Mouse (Mus musculus): Measurements from ENCODE around the gene Fgf2. TPM values are rescaled to one million over a fixed set of nuclear protein-coding genes. Genes with fewer than 3 reads are reported as not detected.

Gene Fgf2
- polyA plus RNA-seq (2015; fragmentation: Nextera tagmentation; extraction: Ambion mirVana): 0.22 and 1.1 TPM in 2 replicates

DNA sequence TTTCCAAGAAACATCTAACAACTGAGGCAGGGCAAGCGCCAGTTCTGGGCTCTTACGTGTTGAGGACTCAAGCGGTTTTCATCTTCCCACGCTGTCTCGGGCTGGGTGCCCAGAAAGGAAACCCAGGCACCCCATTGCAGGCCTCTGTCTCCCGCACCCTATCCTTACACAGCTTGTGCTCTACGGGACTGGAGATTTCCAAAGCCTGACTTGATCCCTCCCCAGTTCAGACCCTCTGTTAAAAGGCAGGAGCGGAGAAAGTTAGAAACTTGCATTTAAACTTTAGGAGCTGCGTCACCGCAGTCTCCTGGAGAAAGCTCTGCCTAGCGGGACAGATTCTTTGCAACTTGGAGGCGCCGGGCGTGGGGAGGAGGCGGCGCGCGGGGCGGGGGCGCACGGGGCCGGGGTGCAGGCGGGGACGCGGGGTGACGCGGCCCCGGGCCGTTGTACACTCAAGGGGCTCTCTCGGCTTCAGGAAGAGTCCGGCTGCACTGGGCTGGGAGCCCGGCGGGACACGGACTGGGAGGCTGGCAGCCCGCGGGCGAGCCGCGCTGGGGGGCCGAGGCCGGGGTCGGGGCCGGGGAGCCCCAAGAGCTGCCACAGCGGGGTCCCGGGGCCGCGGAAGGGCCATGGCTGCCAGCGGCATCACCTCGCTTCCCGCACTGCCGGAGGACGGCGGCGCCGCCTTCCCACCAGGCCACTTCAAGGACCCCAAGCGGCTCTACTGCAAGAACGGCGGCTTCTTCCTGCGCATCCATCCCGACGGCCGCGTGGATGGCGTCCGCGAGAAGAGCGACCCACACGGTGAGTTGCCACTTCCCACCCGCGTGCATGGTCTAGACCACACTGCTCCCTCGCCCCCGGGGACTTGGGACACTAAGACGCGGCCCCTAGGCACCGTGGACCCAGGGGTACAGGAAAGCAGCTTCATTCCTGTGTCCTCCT, at the start of gene Fgf2:
Gene Fgf2, plus strand, starts transcription at position 126 of the 945 bp plus-strand sequence.
- DNase-seq (ENCODE audit: low spot score): peak; percentile 15

DNA sequence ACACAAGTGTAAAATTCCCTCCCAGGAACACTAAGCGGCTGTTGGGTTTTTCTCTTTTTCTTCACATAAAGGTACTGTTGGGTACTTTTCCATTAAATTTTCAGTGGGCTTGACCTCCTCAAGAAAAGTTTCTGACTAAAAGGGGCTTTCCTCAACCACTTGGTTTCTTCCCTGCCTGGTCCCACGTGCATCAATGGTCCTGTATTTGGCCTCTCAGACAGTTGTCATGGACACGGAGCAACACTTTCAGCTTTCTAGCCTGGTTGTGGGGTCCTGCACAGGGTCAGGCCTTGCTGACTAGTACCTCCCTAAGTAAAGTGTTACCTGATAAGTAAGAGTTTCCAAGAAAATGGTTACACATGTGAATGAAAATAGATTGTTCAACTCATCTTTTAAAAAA, 48.7 kb upstream of the Fgf2 start:
- DNase-seq (ENCODE audit: low spot score): no peak

DNA sequence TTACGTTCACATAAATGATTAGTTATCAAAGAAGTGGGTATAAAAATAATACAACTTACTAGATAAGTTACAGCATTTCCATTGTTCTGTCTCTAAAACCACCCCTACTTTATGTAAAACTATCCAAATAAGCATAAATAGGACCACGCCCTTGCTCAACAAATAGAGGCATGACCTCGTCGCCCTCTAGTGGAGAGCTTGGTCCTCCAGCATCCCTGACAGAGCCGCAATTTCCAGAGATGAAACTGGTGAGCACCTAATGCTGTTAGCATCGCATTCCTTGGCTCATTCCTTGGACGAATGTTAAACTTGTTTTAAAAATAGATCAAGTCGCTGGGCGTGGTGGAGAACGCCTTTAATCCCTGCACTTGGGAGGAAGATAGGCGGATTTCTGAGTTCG, 45.5 kb upstream of the Fgf2 start:
- peak; percentile 64 for DNase-seq (ENCODE audit: low spot score)

DNA sequence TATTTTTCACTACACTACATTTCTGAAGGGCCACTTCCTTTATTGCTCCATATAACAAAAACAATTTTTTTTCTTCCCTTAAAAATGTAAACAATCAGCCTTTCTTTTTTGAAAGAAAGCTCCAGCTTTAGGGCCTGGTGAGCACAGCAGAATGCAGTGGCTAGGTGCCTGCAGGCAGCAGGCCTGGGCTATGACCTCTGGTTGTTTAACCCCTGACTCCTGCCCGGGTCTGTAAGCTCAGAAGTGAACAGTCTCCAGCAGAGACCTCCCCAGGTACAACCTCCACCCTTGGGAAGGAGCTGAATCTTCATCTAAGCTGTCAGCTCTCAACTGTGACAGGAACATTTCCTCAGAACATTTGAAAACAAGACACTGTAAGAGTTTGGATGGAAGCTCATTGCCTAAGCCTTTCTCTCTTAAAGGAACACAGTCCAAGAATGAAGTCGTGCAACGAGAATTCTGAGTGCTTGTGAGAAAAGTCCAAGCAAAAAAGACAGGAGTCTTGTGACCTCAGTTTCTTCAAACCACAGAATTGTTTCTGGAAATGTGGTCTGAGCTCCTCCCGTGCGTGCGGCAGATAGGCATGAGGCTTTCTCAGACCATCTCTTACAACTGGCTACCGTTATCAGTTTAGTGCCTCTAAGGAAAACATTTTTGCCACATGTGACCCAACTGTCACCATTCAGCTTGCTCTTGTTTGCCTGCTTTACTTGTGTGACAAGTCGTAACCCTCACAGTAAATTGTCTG, 44.6 kb upstream of the Fgf2 start:
- no peak for DNase-seq (ENCODE audit: low spot score)

DNA sequence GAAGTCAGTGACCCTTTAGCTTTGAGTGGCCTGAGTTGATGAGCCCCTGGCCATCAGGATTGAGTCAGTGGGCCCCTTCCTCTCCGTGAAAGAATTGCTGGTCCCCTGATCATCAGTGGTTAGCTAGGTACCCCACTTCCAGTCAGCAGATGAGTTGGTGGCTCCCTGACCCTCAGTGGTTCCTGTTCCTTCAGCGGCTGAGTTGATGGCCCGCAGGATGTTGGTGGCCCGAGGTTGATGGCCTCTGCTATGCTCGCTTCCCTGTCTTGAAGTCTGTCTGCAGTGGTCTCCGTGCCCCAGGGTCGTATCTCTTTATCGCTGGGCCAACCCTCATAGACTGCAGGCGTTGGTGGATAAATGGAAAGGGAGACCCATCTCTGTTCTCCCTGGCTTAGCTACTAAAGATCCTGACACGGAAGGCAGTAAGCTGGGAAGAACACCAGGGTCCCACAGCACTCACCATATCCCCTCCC, 36.2 kb upstream of the Fgf2 start:
- no peak for DNase-seq (ENCODE audit: low spot score)

DNA sequence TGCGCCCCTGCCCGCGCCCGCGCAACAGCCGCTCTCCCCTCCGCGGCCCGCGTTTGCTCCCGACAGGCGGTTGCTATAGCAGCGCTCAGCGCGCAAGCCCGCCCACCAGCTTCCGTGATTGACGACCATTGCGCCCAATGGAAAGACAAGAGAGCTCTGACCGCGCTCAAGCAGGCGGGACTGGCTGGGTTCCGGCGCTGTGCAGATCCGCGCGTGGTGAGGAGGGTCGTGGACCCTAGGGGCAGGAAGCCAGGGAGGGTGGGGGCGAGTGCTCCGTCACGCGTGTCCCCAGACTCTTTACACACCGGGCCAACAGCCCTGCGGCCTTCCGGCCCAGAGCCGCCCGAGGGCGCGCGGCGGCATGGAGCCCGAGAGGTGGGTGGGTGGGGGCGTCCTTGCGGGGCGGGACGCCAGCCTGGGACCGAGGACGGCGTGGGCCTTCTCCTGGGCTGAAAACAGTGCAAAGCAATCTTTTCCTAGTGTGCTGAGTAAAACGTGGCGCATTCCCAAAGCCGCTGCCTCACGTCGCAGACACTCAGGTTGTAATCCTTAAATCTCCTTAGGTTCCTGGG, 35.7 kb upstream of the Fgf2 start, which contains the start of the genes Bbs12 and Cetn4:
Gene Bbs12, plus strand, starts transcription at position 185 of the 572 bp plus-strand sequence.
Gene Cetn4, minus strand, starts transcription at position 339 of the 572 bp plus-strand sequence.
- DNase-seq (ENCODE audit: low spot score): peak; percentile 96

DNA sequence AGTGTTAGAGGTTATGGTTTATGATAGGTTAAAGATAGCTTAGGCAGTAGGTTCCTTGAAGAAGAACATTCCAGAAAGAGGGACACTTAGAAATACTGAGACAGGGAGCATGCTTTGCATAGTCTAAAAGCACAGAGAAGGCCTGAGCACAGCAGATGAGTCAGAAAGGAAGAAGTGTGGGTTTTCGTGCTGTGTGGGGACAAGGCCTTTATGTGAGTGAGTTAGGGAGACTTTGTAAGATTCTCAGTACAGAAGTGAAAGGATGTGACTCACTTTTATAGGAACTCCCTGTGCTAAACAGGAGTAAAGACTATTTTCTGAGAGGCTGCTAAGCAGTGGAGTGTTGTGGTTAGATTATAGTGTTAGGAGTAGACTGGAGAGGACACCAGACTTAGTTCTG, 34.8 kb upstream of the Fgf2 start:
- peak; percentile 16 for DNase-seq (ENCODE audit: low spot score)

DNA sequence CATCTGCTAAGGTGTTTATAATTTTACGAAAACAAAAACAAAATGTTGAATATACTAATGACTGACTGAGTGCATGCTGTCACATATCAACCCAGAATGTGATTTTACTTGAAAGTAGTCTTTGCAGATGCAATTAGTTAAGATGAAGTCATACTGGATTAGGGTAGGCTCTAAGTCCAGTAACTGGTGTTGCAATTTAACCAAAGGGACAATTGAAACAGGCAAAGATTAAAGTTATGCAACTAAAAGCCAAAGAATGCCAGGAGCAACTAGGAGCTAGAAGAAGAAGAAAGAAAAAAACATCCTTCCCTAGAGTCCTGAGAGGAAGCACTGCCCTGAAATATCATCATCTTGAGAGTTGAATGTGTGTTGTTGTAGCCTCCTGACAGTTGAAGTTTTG, 31.9 kb upstream of the Fgf2 start:
- no peak for DNase-seq (ENCODE audit: low spot score)

DNA sequence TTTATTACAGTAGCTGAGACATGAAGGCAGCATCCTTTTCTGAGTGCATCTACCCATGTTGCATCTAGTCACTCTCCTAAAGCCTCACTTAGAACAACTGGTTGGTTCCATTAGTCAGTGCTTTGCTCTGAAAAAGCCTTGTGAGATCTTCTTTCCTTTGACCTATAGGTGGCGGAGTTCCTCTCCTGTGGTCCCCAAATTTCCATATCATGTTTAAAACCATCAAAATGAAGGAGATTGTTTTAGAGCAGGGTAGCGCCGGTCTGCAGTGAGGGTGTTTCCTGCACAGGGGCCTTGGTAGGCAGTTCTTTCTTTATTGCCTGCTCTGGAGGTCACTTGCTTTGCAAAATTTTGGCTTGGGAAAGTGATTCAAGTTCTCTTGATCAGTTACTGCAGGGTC, 23.8 kb upstream of the Fgf2 start:
- DNase-seq (ENCODE audit: low spot score): peak; percentile 29

DNA sequence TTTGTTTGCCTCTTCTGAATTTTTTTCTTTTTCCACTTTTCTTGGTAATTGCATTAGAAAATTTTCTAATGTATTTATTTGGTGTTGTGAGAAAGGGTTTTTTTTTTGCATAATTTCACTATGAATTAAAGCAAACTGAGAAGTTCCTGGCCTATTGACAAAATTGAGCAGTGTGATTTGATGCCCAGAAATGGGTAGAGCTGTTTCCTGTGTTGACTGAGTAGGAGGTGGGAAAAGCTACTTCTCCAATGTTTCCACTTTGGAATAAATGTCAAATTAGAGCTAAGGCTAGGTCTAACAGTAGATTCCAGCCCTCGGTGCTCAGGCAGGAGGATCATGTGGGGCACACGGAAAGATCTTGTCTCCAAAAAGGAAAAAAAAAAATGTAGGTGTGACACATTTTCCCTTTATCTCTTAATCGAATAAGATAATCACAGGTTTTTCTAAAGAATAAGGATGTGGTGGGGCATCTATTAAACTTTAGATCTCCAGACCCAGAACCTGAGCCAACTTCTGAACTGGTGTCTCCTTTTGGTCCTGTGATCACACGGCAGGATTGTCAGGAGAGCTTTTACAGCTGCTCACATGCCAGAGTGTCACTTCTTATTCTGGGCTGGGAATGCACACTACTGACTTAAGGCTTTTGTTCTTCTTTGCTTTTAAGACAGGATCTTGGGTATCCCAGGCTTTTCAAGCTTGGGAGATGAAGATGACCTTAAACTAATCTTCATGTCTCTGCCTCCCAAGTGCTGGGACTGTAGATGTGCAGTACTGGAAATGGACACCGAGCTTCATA, 22.6 kb upstream of the Fgf2 start:
- DNase-seq (ENCODE audit: low spot score): no peak

DNA sequence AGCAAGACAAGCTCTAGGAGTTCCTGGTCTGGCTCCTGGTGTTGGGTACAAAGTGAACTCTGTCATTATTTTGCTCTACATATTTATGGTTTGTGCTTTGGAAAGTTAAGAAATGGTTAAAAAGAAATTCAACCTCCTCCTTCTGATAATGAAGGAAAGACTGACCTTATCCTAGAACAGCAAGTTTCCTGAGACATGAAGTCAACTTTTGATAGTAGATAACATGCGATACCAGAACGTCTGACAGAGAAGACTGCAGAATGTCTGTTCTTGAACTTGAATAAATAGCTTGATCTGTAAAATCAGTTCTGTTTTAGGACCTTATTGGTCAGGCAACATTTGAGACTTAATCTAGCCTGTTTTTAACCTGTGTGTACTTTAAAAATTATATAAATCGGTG, 21.5 kb upstream of the Fgf2 start:
- DNase-seq (ENCODE audit: low spot score): no peak

DNA sequence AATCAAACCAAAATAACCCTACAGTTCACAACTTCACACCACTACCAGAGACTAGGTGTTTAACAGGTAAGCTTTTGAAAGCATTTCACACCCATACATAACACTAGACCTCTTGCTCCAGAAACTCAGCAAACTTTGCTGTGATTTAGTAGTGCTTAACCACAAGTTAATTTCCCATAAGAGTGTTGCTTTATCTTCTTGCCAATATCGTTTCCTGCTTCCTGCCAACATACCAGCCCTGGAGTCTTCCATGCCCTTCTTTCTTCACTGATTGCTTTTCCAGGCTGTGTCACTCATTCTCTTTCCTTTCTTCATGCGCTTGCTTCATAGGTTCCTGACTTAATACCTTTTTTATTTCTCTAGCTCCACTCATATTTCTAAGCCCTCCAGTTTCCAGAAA, 19.7 kb upstream of the Fgf2 start:
- DNase-seq (ENCODE audit: low spot score): no peak

DNA sequence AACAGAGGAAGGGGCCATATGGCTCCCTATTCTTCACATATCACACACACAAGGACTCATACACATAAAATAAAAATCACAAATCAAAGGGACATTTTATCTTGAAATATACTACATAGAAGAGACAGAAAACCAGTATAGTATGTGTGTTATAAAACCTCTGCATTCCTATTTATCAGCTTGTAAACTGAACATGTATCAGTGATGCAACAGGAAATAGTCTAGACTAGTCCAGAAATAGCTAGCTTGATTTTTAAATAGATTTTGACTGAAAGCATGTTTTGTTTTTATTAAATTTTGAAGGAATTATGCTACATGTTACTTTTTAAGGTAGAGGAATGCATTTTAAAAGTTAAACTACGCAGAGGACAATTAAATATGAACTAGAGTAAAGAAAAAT, 18.2 kb upstream of the Fgf2 start:
- DNase-seq (ENCODE audit: low spot score): no peak

DNA sequence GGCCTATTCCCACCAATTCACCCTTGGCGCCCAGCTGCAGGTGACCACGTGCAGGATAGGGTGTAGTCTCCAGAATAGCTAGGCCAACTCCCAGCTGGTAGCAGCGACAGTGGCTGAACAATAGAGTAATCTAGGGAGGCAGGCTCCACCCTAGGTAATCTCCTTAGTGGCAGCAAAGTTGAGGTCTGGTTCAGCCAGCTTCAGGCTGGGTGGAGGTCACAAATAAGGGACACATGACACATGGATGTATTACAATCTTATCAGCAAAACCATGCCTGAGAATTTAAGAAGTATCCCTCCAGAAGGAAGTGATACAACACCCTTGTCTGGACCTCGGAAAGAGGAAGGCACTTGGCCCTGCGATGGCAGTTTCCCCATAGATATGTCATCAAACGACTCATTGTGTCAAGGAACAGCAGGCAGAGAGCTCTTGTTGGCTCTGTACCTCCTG, 16.1 kb upstream of the Fgf2 start:
- no peak for DNase-seq (ENCODE audit: low spot score)

DNA sequence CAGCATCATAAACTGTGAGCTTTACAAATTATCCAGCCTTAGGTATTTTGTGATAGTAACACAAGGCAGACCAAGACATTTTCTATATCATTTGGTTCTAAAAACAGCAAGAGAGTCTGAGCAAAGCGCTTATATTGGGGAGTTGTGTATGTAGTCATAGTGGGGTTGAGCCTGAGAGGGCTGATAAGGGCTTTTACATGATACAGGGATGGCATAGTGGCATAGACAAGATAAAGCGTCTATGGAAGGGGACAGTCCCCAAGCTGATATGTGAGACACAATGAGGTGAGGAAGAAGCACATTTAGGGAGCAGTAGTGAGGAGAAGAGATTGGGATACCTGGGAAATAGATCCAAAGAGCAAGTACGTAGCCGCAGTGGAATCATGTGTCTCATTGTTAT, 14.1 kb upstream of the Fgf2 start:
- no peak for DNase-seq (ENCODE audit: low spot score)

DNA sequence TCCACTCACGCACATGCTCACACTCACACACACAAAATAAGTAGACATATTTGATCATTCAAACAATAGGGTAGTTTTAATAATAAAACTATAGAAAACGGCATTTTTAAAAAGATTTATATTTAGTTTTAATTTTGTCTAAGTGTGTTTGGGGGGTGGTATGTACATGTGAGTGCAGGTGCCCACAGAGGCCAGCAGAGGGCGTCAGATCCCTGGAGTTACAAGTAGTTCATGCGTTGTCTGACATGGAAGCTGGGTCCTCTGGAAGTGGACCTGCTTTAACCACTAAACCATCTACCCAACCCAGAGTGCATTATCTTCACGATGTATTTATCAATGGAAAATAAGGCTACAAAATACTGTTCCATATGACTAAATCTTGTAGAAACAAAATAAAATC, 7.0 kb upstream of the Fgf2 start:
- peak; percentile 19 for DNase-seq (ENCODE audit: low spot score)

DNA sequence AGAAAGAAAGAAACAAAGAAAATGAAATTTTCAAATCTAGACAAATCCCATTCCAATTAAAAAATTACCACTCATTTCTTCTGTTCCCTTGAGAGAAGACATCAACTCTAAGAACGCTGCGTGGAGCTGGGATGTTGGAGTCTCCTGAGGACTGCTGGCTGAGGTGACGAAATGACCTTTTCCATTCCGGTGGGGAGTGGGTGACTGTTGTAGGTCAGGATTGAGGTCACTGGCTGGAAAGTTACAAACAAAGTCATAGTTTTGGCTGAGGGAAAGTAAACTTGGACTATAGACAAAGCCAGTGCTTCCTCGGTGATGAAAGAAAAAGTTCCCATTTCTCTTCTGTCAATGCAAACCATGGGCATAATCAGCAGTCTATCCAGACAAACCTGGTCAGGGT, 5.3 kb upstream of the Fgf2 start:
- DNase-seq (ENCODE audit: low spot score): no peak

DNA sequence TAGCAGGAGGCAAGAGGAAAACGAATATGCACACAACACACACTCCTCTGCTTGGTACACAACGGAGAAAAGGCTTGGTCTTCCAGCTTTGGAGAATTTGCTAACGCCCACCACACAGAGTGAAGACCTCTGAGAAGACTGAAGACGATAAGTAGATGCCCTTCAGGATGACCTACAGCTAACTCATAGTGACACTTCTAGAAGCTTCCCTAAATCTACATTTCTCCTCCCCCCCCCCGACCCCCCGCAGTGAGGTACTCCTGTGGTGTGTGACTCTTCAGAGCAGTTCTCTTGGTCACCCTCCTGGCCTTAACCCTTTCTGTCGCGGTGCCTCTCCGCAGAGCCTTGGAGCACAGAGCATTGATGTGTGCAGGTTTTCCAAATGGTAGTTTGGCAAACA, 475 bp upstream of the Fgf2 start:
- DNase-seq (ENCODE audit: low spot score): no peak

DNA sequence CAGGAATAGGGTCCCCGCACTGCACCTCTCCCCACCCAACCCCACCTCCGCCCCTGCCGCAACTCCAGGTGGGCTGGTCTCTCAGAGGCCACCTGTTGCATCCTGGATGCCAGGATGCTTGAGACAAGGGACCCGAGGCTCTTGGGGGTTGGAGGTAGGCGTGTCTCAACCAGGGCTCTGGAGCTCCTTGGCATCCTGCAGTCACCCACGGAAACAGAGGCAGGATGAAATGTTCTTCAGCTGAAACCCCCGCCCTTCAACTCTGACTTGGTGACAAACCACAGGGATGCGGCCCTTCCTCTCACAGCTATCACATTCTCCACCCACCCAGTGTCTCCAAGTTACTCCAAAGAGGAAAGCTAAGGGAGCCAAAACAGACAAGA, 1.0 kb downstream of the Fgf2 start:
- no peak for DNase-seq (ENCODE audit: low spot score)

DNA sequence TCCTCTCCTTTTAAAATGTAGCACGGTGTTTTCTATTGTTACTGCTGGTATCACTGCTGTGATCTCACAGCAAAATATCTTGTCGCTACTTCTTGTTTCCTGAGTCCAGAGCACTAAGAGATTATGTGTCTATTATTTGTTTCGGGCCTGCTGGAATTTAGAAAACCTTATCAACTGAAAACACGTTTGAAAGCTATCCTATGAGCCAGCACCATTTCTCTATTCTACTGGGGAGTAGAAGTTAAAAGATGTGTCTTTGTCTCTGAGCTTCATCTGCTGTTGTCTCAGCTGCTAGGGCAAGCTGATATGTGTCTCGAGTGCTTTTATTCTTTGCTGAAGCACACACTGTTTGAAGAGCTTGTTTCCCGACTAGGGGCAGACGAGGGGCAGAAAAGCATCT, 2.2 kb downstream of the Fgf2 start:
- DNase-seq (ENCODE audit: low spot score): no peak

DNA sequence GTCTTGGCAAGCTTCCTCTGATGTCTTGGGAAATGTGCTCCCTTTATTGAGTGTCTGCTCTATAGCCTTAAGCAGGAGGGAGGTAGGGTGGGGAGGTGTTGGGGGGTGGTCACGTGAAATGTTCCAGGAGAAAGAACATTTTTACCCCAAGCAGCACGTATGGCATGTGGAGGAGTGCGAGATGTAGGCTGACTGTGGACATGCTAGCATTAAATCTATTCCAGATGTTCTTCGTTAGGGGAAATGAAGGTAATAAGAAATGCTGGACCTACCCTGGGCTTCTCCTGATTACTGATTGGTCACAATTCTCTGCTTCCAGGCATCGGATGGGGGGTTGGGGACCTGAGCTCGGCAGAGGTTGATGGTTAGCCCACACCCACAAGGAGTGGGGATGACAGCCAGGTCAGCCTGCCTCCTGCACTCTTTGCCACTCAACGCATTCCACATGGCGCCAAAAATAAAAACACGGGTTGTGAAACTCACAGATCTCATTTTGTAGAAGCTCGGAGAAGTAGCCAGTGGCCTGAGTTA, 5.9 kb downstream of the Fgf2 start:
- DNase-seq (ENCODE audit: low spot score): no peak
